Mouse (Mus musculus): ENCODE data around the gene Fbln2. TPM values are rescaled to one million over a fixed set of nuclear protein-coding genes. Genes with fewer than 3 reads are reported as not detected.
A peak's percentile ranks its signal among the peaks of the same experiment; 100 is the strongest.

Gene Fbln2
- total and polyA plus RNA-seq, 2 experiments from 2014 or later, result 19.6 to 41.1 TPM

GRCm38 (mm10) chr6:91300079-91300478 is 87.8 kb downstream of the Fbln2 start:
- no peak for DNase-seq
- Histone ChIP-seq H3K9me3 (ENCODE audit: low read length) (no peaks in the 10 kb centered on the region), H3K36me3 (ENCODE audit: insufficient read depth) (no peaks in the 10 kb centered on the region), H3K4me2 (ENCODE audit: low read depth) (no peak overlapping the region), H3K4me3 (ENCODE audit: low read depth, low read length) (no peak overlapping the region), H3K27ac (ENCODE audit: low read depth, low read length) (no peak overlapping the region), H3K9ac (no peak overlapping the region), H3K27me3 (ENCODE audit: insufficient read depth, low read length) (no peaks in the 10 kb centered on the region), H3K4me1 (ENCODE audit: insufficient read depth) (peaks cover 22% of the 10 kb centered on the region)
- no peak for TF ChIP-seq CTCF (IDR thresholded peaks at IDR 0.05; ENCODE audit: low read depth)
- WGBS, result 40% methylated on average over 3 of the region's 3 CpGs
- no peak for ATAC-seq

DNA sequence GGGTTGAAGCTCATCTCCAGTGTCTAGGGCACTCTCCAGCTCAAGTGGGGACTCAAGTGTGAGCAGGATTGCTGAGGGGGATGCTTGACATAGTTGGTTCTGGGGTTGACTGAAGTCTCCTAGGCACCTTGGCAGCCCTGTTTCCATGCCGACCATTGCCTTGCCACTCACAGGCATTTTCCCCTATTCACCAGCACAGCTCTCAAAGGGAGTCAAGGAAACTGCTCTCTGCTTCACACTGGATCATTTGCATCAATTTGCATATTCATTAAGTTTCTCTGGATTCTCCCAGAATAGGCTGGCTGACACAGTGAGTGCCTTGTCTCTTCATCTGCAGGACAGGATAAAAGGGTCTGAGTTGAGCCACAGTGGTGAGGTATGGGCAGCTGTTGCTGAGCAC is 89.6 kb downstream of the Fbln2 start:
- no peak for TF ChIP-seq CTCF (IDR thresholded peaks at IDR 0.05; ENCODE audit: low read depth)
- Histone ChIP-seq H3K4me1 (ENCODE audit: insufficient read depth) (peaks cover 22% of the 10 kb centered on the region), H3K4me3 (ENCODE audit: low read depth, low read length) (no peak overlapping the region), H3K36me3 (ENCODE audit: insufficient read depth) (no peaks in the 10 kb centered on the region), H3K27me3 (ENCODE audit: insufficient read depth, low read length) (no peaks in the 10 kb centered on the region), H3K9me3 (ENCODE audit: low read length) (no peaks in the 10 kb centered on the region), H3K27ac (ENCODE audit: low read depth, low read length) (peak overlapping the region; percentile 95), H3K4me2 (ENCODE audit: low read depth) (no peak overlapping the region), H3K9ac (0 out of 2 replicates have a peak overlapping the region, but pooled peaks have one; percentile 25)
- ATAC-seq, result peak; percentile 98
- 10% methylated on average over 1 of the region's 1 CpGs for WGBS
- DNase-seq, result peak; percentile 92

DNA sequence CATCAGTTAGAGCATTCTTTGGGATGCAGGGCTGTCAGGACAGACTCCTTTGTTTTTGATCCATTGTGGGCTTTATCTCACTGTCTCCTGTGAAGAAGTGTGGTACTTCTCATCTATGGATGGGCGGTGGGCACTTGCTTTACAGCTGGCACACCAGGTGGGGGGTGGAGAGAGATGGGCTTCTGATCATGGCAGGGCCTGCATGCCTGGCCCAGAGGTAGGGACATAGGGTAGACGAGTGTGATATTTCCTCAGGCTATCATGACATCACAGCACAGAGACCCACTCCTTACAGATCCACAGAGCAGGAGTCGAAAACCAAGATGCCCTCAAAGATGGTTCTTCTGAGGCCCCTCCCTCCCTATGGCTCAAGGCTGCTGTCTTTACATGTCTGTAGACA is 90.1 kb downstream of the Fbln2 start:
- ATAC-seq, result no peak; the same call in 1 of the 2 replicates
- Histone ChIP-seq H3K4me1 (ENCODE audit: insufficient read depth) (peaks cover 22% of the 10 kb centered on the region), H3K36me3 (ENCODE audit: insufficient read depth) (no peaks in the 10 kb centered on the region), H3K4me3 (ENCODE audit: low read depth, low read length) (no peak overlapping the region), H3K9ac (0 out of 2 replicates have a peak overlapping the region, but pooled peaks have one; percentile 25), H3K27me3 (ENCODE audit: insufficient read depth, low read length) (no peaks in the 10 kb centered on the region), H3K9me3 (ENCODE audit: low read length) (no peaks in the 10 kb centered on the region), H3K27ac (ENCODE audit: low read depth, low read length) (peak overlapping the region; percentile 95), H3K4me2 (ENCODE audit: low read depth) (no peak overlapping the region)
- 35% methylated on average over 3 of the region's 3 CpGs for WGBS
- no peak for TF ChIP-seq CTCF (IDR thresholded peaks at IDR 0.05; ENCODE audit: low read depth)
- DNase-seq, result no peak

DNA sequence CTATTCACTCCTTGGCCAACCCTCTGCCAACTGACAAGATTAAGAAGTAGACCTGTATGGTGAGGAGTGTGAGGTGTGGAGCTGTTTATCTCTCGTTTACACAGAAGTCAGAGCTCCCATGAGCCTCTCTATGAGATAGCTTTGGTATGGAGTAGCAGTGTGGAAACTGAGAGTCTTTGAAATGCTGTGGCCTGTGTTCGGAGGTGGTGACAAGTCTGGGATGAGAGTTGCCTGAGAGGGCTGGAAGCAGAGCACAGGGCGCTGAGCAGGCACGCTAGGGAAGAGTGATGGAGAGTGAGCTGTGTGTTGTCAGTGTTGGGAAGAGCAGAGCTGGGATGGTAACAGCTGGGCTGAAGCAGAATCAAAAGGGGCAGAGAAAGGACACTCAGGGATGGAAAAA is 91.9 kb downstream of the Fbln2 start:
- Histone ChIP-seq H3K4me2 (ENCODE audit: low read depth) (no peak overlapping the region), H3K9me3 (ENCODE audit: low read length) (no peaks in the 10 kb centered on the region), H3K36me3 (ENCODE audit: insufficient read depth) (no peaks in the 10 kb centered on the region), H3K27me3 (ENCODE audit: insufficient read depth, low read length) (no peaks in the 10 kb centered on the region), H3K9ac (no peak overlapping the region), H3K4me1 (ENCODE audit: insufficient read depth) (peaks cover 25% of the 10 kb centered on the region), H3K27ac (ENCODE audit: low read depth, low read length) (no peak overlapping the region), H3K4me3 (ENCODE audit: low read depth, low read length) (no peak overlapping the region)
- no peak for TF ChIP-seq CTCF (IDR thresholded peaks at IDR 0.05; ENCODE audit: low read depth)
- ATAC-seq, result no peak
- no peak for DNase-seq
- 81% methylated on average over 4 of the region's 4 CpGs for WGBS

DNA sequence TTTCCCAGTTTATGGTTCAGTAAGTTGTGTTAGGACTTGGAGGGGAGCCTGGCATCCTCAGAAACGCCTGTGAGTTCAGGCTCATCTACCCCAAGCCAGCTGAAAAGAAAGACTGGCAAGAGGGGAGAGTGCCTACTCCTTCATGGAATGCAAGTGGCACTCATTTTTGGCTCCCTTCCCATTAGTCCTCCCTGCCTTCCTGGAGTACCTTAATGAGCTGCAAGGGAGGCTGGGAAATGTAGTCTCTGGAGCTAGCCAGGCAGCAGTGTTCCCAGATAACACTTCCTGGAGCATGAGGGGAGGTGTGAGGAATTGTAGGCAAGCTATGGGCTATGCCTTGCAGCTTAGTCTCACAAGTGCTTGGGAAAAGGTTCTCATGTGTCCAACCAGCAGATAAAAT is 95.7 kb downstream of the Fbln2 start:
- ATAC-seq (peak; percentile 88), DNase-seq (peak; percentile 74)
- H3K9me3 ChIP-seq (ENCODE audit: low read length), result no peaks in the 10 kb centered on the region
- no peaks in the 10 kb centered on the region for H3K27me3 ChIP-seq (ENCODE audit: insufficient read depth, low read length)
- no peaks in the 10 kb centered on the region for H3K36me3 ChIP-seq (ENCODE audit: insufficient read depth)
- H3K9ac ChIP-seq, result no peak overlapping the region
- H3K4me1 ChIP-seq (ENCODE audit: insufficient read depth), result 0 out of 2 replicates have a peak, but pooled peaks cover 4% of the 10 kb centered on the region
- H3K4me2 ChIP-seq (ENCODE audit: low read depth), result no peak overlapping the region
- H3K4me3 ChIP-seq (ENCODE audit: low read depth, low read length), result no peak overlapping the region
- WGBS, result 21% methylated on average over 1 of the region's 1 CpGs
- peak overlapping the region; percentile 35; the same call in 1 of the 2 replicates for H3K27ac ChIP-seq (ENCODE audit: low read depth, low read length)
- TF ChIP-seq CTCF (IDR thresholded peaks at IDR 0.05; ENCODE audit: low read depth), result no peak

GRCm38 (mm10) chr6:91311204-91311603 is 98.9 kb downstream of the Fbln2 start:
- H3K27ac ChIP-seq (ENCODE audit: low read depth, low read length), result no peak overlapping the region
- H3K4me1 ChIP-seq (ENCODE audit: insufficient read depth), result 0 out of 2 replicates have a peak, but pooled peaks cover 3% of the 10 kb centered on the region
- no peak overlapping the region for H3K9ac ChIP-seq
- WGBS, result 65% methylated on average over 5 of the region's 5 CpGs
- DNase-seq, result no peak
- 0 out of 2 replicates have a peak, but pooled peaks cover 6% of the 10 kb centered on the region for H3K9me3 ChIP-seq (ENCODE audit: low read length)
- no peaks in the 10 kb centered on the region for H3K36me3 ChIP-seq (ENCODE audit: insufficient read depth)
- no peak for TF ChIP-seq CTCF (IDR thresholded peaks at IDR 0.05; ENCODE audit: low read depth)
- no peak overlapping the region for H3K4me3 ChIP-seq (ENCODE audit: low read depth, low read length)
- ATAC-seq, result no peak
- no peak overlapping the region for H3K4me2 ChIP-seq (ENCODE audit: low read depth)
- no peaks in the 10 kb centered on the region for H3K27me3 ChIP-seq (ENCODE audit: insufficient read depth, low read length)

GRCm38 (mm10) chr6:91312491-91312890 is 100.2 kb downstream of the Fbln2 start:
- 72% methylated on average over 9 of the region's 9 CpGs for WGBS
- 0 out of 2 replicates have a peak, but pooled peaks cover 3% of the 10 kb centered on the region for H3K4me1 ChIP-seq (ENCODE audit: insufficient read depth)
- H3K27ac ChIP-seq (ENCODE audit: low read depth, low read length), result no peak overlapping the region
- H3K36me3 ChIP-seq (ENCODE audit: insufficient read depth), result no peaks in the 10 kb centered on the region
- H3K4me2 ChIP-seq (ENCODE audit: low read depth), result no peak overlapping the region
- 0 out of 2 replicates have a peak, but pooled peaks cover 6% of the 10 kb centered on the region for H3K9me3 ChIP-seq (ENCODE audit: low read length)
- no peaks in the 10 kb centered on the region for H3K27me3 ChIP-seq (ENCODE audit: insufficient read depth, low read length)
- no peak for TF ChIP-seq CTCF (IDR thresholded peaks at IDR 0.05; ENCODE audit: low read depth)
- H3K4me3 ChIP-seq (ENCODE audit: low read depth, low read length), result no peak overlapping the region
- ATAC-seq (no peak), DNase-seq (no peak)
- H3K9ac ChIP-seq, result no peak overlapping the region

Other genes with a start within 250 kb of the Fbln2 start
- gene Iqsec1, start 223.8 kb upstream of the Fbln2 start, total RNA-seq (2014; rRNA removed), result 73.2 and 103 TPM in 2 replicates
- gene Iqsec1, start 223.8 kb upstream of the Fbln2 start, polyA plus RNA-seq (2015; fragmentation: Nextera tagmentation; extraction: Ambion mirVana), result 14.9 and 21.8 TPM in 2 replicates
- 36.6 and 52.6 TPM in 2 replicates for gene Nup210, start 95.6 kb upstream of the Fbln2 start, total RNA-seq (2014; rRNA removed)
- gene Nup210, start 95.6 kb upstream of the Fbln2 start, polyA plus RNA-seq (2015; fragmentation: Nextera tagmentation; extraction: Ambion mirVana), result 9.1 and 12.5 TPM in 2 replicates
- 70.3 and 81.0 TPM in 2 replicates for gene Hdac11, start 55.8 kb upstream of the Fbln2 start, total RNA-seq (2014; rRNA removed)
- 27.4 and 34.5 TPM in 2 replicates for gene Hdac11, start 55.8 kb upstream of the Fbln2 start, polyA plus RNA-seq (2015; fragmentation: Nextera tagmentation; extraction: Ambion mirVana)
- gene Wnt7a, start 198.9 kb downstream of the Fbln2 start, total RNA-seq (2014; rRNA removed), result 18.7 and 20.5 TPM in 2 replicates
- 13.6 and 14.1 TPM in 2 replicates for gene Wnt7a, start 198.9 kb downstream of the Fbln2 start, polyA plus RNA-seq (2015; fragmentation: Nextera tagmentation; extraction: Ambion mirVana)